Mouse (Mus musculus) layer of hippocampus, adult 8-10 months (tissue): ENCODE measurements around the gene Drd5. TPM values are rescaled to one million over a fixed set of nuclear protein-coding genes. Genes with fewer than 3 reads are reported as not detected.

Experiments used
- DNase-seq, 2 experiments: peaks; one replicate each; pipeline ENCODE4 v3.0.0; 2022; ENCODE audit warnings: low spot score in 2 of 2
- total RNA-seq, 4 experiments: library from RNA; stranded (reverse); gene quantifications; 2 replicates each; pipeline ENCODE4 v1.2.4; 2022

The Drd5 gene
- total RNA-seq, 4 experiments from 2014 or later, result 11.7 to 14.1 (median 12.9) TPM

DNA sequence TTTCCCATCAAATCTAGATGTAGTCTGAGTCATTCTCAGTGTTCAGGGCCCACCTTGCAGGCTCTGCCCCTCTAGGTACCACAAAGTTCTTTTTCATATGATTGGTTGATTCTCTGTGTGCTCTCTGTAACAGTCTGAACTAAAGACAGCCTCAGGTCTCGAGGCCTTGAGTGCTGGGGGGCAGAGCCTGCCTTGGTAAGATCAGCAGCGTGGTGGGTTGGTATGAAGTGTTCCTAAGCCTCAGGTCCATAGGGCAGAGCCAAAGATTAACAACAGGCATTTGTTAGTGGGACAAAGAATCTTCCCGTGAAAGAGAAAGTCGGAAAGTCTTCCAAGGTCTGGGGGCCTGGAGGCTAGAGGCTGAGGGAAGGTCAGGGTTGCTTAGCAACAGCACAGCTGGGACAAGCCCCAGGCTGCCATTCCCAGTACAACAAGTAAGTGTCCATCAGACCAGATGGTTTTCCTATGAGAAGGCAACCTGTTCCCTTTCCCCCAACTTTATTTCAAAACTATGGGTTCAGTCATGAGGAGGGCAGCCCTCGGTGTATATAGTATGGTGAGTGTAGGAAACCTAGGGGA lies 31.3 kb downstream of the Drd5 start:
- no peak for DNase-seq

- peak; percentile 55 to 70 for DNase-seq
Observed at GRCm38 (mm10) chr5:38356927-38357326, 37.8 kb downstream of the Drd5 start.

DNA sequence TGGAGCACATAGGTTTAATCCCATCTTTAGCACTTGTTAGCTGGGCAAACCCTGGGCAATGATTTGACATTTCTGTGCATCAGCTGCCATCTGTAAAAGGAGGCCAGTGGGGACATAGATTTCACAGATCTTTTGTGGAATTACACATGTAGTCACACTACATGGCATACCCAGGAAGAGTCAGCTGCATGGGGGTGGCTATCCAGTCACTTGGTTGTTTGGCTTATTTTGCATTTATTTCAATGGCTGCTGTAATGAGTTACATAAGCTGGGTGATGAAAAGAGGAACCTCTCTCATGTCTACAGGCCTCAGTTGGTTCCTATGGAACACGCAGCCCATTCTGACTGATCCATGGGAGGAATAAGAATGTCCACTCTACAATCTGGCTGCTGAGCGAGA lies 40.5 kb downstream of the Drd5 start:
- DNase-seq, result peak; percentile 27 to 31

DNA sequence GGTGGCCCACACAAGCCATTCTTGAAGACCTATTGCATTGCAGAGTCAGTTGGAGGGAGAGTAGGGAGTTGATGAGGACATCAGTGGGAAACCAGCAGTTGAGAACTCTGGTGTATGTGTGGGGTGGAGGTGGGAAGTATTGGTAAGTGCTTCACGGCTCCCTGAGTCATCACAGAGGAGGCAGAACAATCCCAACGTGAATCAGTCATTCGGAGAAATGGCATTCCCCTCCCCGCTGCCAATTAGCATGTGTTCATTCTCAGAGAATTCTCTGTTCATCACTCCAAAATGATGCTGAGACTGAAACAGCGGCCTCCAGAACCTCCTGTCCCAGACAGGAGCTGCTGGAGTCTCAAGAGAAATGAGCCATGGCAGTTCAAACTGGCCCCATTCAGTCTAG lies 45.2 kb downstream of the Drd5 start:
- DNase-seq, result peak; percentile 63 to 64

DNA sequence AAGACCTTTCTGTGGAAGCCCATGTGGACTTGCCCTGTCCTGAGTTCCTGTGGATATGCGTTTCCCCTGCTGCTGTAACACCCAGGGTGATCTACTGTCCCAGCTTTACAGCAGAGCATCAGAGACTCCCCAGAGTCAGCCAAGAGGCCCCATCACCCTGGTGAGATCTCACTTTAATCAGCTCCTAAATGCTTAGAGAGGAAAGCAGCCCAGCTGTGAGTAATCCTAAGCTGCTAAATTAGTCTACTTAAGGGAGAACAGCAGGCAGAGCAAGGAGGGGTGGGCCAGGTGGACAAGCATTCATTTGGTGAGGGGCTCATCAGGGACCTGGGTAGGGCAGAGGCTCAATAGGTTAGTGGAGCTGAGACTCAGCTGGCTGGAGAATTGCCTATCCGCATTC lies 46.4 kb downstream of the Drd5 start:
- DNase-seq, result no peak

DNA sequence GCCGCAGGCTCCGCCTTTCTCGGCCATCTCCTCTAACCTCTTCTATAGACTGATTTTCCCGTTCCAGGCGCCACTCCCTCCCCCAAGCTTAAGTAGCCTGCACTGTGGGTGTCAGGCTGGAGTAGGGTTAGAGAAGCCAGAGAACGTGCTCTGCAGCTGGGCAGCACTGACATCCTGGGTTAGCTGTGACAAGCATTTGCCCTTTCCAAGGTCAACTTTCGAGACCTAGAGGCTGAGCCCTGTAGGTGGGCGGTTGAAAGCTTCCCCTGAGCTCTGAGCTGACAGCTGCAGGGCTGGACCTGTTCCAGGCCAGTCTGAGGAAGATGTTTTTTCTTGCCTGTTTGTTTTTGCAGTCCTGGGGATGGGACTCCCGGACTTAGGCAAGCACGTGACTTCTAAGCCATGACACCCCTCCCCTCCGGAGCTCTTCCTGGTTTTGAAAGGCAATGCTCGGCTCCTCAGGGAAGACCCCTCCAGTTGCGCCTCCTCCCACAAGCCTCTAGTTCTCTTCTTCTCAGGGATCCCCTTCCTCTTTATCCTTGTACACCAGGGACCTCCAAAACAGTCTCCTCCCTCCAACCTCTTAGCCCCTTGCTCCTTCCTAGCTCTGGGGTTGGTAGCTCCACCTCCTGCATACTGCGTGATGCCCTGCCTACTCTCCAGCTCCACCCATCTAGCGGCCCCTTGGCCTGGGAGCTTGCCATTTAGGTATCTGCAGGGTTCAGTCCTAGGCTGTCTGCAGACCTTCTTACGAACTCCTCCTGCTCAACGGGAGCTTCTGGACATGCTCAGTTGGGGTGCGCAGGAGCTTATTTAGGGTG lies 47.7 kb downstream of the Drd5 start:
- peak in 1 of 2 experiments; percentile 26 for DNase-seq

- no peak for DNase-seq
Observed at GRCm38 (mm10) chr5:38371308-38371707, 52.1 kb downstream of the Drd5 start.

Other genes starting within 250 kb of the Drd5 start
- 100 to 1,000 TPM; 361 to 451 (median 407) TPM for gene Nsg1, start 159.5 kb upstream of the Drd5 start, total RNA-seq
- gene Zbtb49, start 98.9 kb upstream of the Drd5 start, total RNA-seq, result 10 to 100 TPM; 17.1 to 21.8 (median 21.0) TPM
- 10 to 100 TPM in 2 of 4 experiments, 1 to 10 TPM in 2; 7.5 to 11.5 (median 10.0) TPM for gene Lyar, start 98.9 kb upstream of the Drd5 start, total RNA-seq
- gene Tmem128, start 59.2 kb upstream of the Drd5 start, total RNA-seq, result 10 to 100 TPM; 29.0 to 34.0 (median 30.1) TPM
- not detected for gene Otop1, start 43.4 kb upstream of the Drd5 start, total RNA-seq
- gene Slc2a9, start 183.8 kb downstream of the Drd5 start, total RNA-seq, result 1 to 10 TPM; 1.9 to 5.3 (median 4.3) TPM
- 100 to 1,000 TPM; 214 to 223 (median 220) TPM for gene Wdr1, start 243.9 kb downstream of the Drd5 start, total RNA-seq